Mouse (Mus musculus): ENCODE results near the gene Rgs21. TPM values are rescaled to one million over a fixed set of nuclear protein-coding genes. Genes with fewer than 3 reads are reported as not detected.

The Rgs21 gene
- polyA plus RNA-seq (2014; fragmentation: Illumina TruSeq; extraction: RNeasy Lipid Tissue Mini Kit (QIAGEN cat#74804)), result not detected

GRCm38 (mm10) chr1:144567567-144567966 is at the start of gene Rgs21:
TSS of gene Rgs21 (minus strand) at chr1:144567667.

Other genes with a start within 250 kb of the Rgs21 start
- 4.8 TPM for gene Rgs18, start 207.8 kb upstream of the Rgs21 start, polyA plus RNA-seq (2014; fragmentation: Illumina TruSeq; extraction: RNeasy Lipid Tissue Mini Kit (QIAGEN cat#74804))